Comparison of ENCODE assay signal across 8 mouse cellular contexts in genomic region chr2:127482533-127482911, GRCm38 (mm10). TPM values are rescaled to one million over a fixed set of nuclear protein-coding genes. Genes with fewer than 3 reads are reported as not detected.
DNase-seq lines count a peak whose midpoint lies in the region; ATAC-seq and TF ChIP-seq lines count a peak whose summit lies in the region.

No protein-coding gene starts in this region.

- H3K27me3 ChIP-seq in embryonic facial prominence, embryonic 15.5 days = peaks cover 66% of the 10 kb centered on the region
- H3K27me3 ChIP-seq in heart, embryonic 14.5 days (ENCODE audit: control insufficient read depth, insufficient read depth, low read length) = peaks cover 70% of the 10 kb centered on the region
- H3K27me3 ChIP-seq in kidney, postnatal 0 days (ENCODE audit: insufficient read depth, low read length) = peaks cover 38% of the 10 kb centered on the region

- no peak for TF ChIP-seq CTCF in kidney, postnatal 0 days (IDR thresholded peaks at IDR 0.05; ENCODE audit: low read depth)

- WGBS in embryonic facial prominence, embryonic 15.5 days = 0% methylated on average over 21 of the region's 21 CpGs
- 1% methylated on average over 21 of the region's 21 CpGs for WGBS in heart, embryonic 14.5 days
- under 1% methylated on average over 21 of the region's 21 CpGs for WGBS in kidney, postnatal 0 days

- ATAC-seq in embryonic facial prominence, embryonic 15.5 days (ENCODE audit: insufficient number of reproducible peaks, low FRiP score, low TSS enrichment, low read depth) = peak; percentile 85
- peak; percentile 62; the same call in 1 of the 2 replicates for ATAC-seq in heart, embryonic 14.5 days (ENCODE audit: insufficient number of reproducible peaks, insufficient read depth, low FRiP score, low read depth)
- ATAC-seq in kidney, postnatal 0 days (replicated peaks; ENCODE audit: low FRiP score, low read depth) = peak; percentile 61

- H3K9ac ChIP-seq in embryonic facial prominence, embryonic 15.5 days = peak overlapping the region; percentile 35; the same call in 1 of the 2 replicates
- H3K9ac ChIP-seq in heart, embryonic 14.5 days (ENCODE audit: low read length) = peak overlapping the region; percentile 35
- peak overlapping the region; percentile 40 for H3K9ac ChIP-seq in kidney, postnatal 0 days (ENCODE audit: low read depth, low read length)

- no peaks in the 10 kb centered on the region for H3K9me3 ChIP-seq in embryonic facial prominence, embryonic 15.5 days (replicated peaks)
- no peaks in the 10 kb centered on the region for H3K9me3 ChIP-seq in heart, embryonic 14.5 days (ENCODE audit: control insufficient read depth, low read length)
- H3K9me3 ChIP-seq in kidney, postnatal 0 days (replicated peaks; ENCODE audit: low read length) = no peaks in the 10 kb centered on the region

- H3K27ac ChIP-seq in embryonic facial prominence, embryonic 15.5 days (replicated peaks) = peak overlapping the region; percentile 63; the same call in 1 of the 2 replicates
- no peak overlapping the region for H3K27ac ChIP-seq in heart, embryonic 14.5 days (replicated peaks in 1 of 2; ENCODE audit: control insufficient read depth in 1 of 2, insufficient read depth in 1 of 2, low read depth in 2 of 2, low read length in 2 of 2)
- H3K27ac ChIP-seq in kidney, postnatal 0 days = no peak overlapping the region

- no peaks in the 10 kb centered on the region for H3K36me3 ChIP-seq in embryonic facial prominence, embryonic 15.5 days
- no peaks in the 10 kb centered on the region for H3K36me3 ChIP-seq in heart, embryonic 14.5 days (ENCODE audit: control insufficient read depth, insufficient read depth, low read length)
- no peaks in the 10 kb centered on the region for H3K36me3 ChIP-seq in kidney, postnatal 0 days (ENCODE audit: insufficient read depth, low read length)

- H3K4me1 ChIP-seq in embryonic facial prominence, embryonic 15.5 days = peaks cover 42% of the 10 kb centered on the region
- peaks cover 9 to 15% of the 10 kb centered on the region in 2 experiments for H3K4me1 ChIP-seq in heart, embryonic 14.5 days (ENCODE audit: control insufficient read depth in 2 of 2, insufficient read depth in 2 of 2, low read length in 2 of 2)
- peaks cover 18% of the 10 kb centered on the region; the same call in 1 of the 2 replicates for H3K4me1 ChIP-seq in kidney, postnatal 0 days (replicated peaks; ENCODE audit: insufficient read depth, low read length)

- H3K4me3 ChIP-seq in embryonic facial prominence, embryonic 15.5 days (replicated peaks) = peak overlapping the region; percentile 59
- peak overlapping the region; percentile 40 to 56 for H3K4me3 ChIP-seq in heart, embryonic 14.5 days (ENCODE audit: control insufficient read depth in 1 of 2, insufficient read depth in 1 of 2, low read depth in 1 of 2, low read length in 2 of 2)
- peak overlapping the region; percentile 56 for H3K4me3 ChIP-seq in kidney, postnatal 0 days (replicated peaks; ENCODE audit: low read depth, low read length)

- peak; percentile 61 to 75 for DNase-seq in urinary bladder, adult 18-20 months (ENCODE audit: low spot score in 2 of 2)
- DNase-seq in urinary bladder, postnatal 10 days (ENCODE audit: low spot score) = no peak
- peak; percentile 75 for DNase-seq in kidney, postnatal 0 days (ENCODE audit: low spot score)
- DNase-seq in lung, postnatal 25 days (ENCODE audit: low spot score) = peak; percentile 63
- DNase-seq in right cerebral cortex, postnatal 10 days (ENCODE audit: low spot score in 2 of 2) = peak; percentile 56 to 71
- no peak for DNase-seq in spleen, adult 12 weeks (ENCODE audit: low spot score)

- peak overlapping the region; percentile 95 for H3K4me2 ChIP-seq in embryonic facial prominence, embryonic 15.5 days (replicated peaks)
- H3K4me2 ChIP-seq in heart, embryonic 14.5 days (ENCODE audit: low read length) = peak overlapping the region; percentile 96
- peak overlapping the region; percentile 90 for H3K4me2 ChIP-seq in kidney, postnatal 0 days (ENCODE audit: low read length)

RNA-seq across cellular contexts. Expression of gene Fahd2a, which starts 38.2 kb away (rescaled TPM):
- 24.4 and 25.3 TPM in 2 replicates for polyA plus RNA-seq in embryonic facial prominence, embryonic 15.5 days (2015; fragmentation: Nextera tagmentation; extraction: Ambion mirVana)
- polyA plus RNA-seq in heart, embryonic 14.5 days (2014; fragmentation: Nextera tagmentation; extraction: Ambion mirVana) = 31.9 and 32.6 TPM in 2 replicates
- 61.3 and 62.2 TPM in 2 replicates for polyA plus RNA-seq in kidney, postnatal 0 days (2015; fragmentation: Nextera tagmentation; extraction: Ambion mirVana)

RNA-seq across cellular contexts. Expression of gene Kcnip3, which starts 39.4 kb away (rescaled TPM):
- 2.8 and 4.8 TPM in 2 replicates for polyA plus RNA-seq in embryonic facial prominence, embryonic 15.5 days (2015; fragmentation: Nextera tagmentation; extraction: Ambion mirVana)
- 1.2 and 1.4 TPM in 2 replicates for polyA plus RNA-seq in heart, embryonic 14.5 days (2014; fragmentation: Nextera tagmentation; extraction: Ambion mirVana)
- polyA plus RNA-seq in kidney, postnatal 0 days (2015; fragmentation: Nextera tagmentation; extraction: Ambion mirVana) = 1.6 and 2.5 TPM in 2 replicates

RNA-seq across cellular contexts. Expression of gene Gpat2, which starts 57.5 kb away (rescaled TPM):
- polyA plus RNA-seq in embryonic facial prominence, embryonic 15.5 days (2015; fragmentation: Nextera tagmentation; extraction: Ambion mirVana) = 0.49 and 0.71 TPM in 2 replicates
- 0.22 TPM in 2 replicates for polyA plus RNA-seq in heart, embryonic 14.5 days (2014; fragmentation: Nextera tagmentation; extraction: Ambion mirVana)
- 0.10 and 0.12 TPM in 2 replicates for polyA plus RNA-seq in kidney, postnatal 0 days (2015; fragmentation: Nextera tagmentation; extraction: Ambion mirVana)

RNA-seq across cellular contexts. Expression of gene Prom2, which starts 58.7 kb away (rescaled TPM):
- polyA plus RNA-seq in embryonic facial prominence, embryonic 15.5 days (2015; fragmentation: Nextera tagmentation; extraction: Ambion mirVana) = 8.9 and 11.2 TPM in 2 replicates
- not detected in 2 replicates for polyA plus RNA-seq in heart, embryonic 14.5 days (2014; fragmentation: Nextera tagmentation; extraction: Ambion mirVana)
- 2.2 and 2.4 TPM in 2 replicates for polyA plus RNA-seq in kidney, postnatal 0 days (2015; fragmentation: Nextera tagmentation; extraction: Ambion mirVana)

Comparison
In these comparisons a context has a peak if more than half of its experiments do, and no peak if none do; other contexts are left out.
1. DNase-seq: peak in urinary bladder, adult 18-20 months (2 of 2), kidney, postnatal 0 days (single experiment), lung, postnatal 25 days (single experiment) and right cerebral cortex, postnatal 10 days (2 of 2); none in urinary bladder, postnatal 10 days (single experiment) and spleen, adult 12 weeks (single experiment).
2. Peak in every context shown above with its lines, with median percentiles within 50 percentile points of each other: ATAC-seq, H3K4me2 ChIP-seq, H3K4me3 ChIP-seq and H3K9ac ChIP-seq.